Mouse (Mus musculus): ENCODE data around the gene Olfr893. TPM values are rescaled to one million over a fixed set of nuclear protein-coding genes. Genes with fewer than 3 reads are reported as not detected.
"Not testable (repeated sequence)": the region's sequence is repeated elsewhere in the genome, so short reads cannot be mapped to it uniquely, and the experiment has no call there.

The Olfr893 gene
- not detected for total RNA-seq (2021)
- long read RNA-seq, experiment 1, result 0 reads
- long read RNA-seq, experiment 2, result 0 reads

DNA sequence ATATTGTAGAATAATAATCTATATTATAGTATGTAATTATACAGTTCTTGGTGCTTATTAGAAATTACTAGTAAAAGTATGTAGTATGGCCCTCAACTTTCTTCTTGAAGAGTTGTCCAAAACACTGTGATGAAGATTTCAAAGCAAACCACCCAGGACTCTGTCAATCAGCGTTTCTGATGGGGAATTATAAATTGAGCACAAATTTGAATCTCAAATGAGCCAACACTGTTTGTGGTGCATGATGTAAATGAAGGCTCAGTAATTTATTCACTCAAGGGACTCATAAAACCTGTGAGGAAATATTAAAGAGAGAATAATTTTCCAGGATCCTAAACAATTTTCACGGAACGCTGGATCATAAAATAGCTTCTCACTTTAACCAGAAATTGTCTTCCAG lies at the start of gene Olfr893:
Olfr893 (plus strand) TSS at position 301 of the 400 bp plus-strand sequence.
- no peak for DNase-seq

GRCm38 (mm10) chr9:38168341-38168740 lies 39.8 kb upstream of the Olfr893 start:
- DNase-seq, result not testable (repeated sequence)

DNA sequence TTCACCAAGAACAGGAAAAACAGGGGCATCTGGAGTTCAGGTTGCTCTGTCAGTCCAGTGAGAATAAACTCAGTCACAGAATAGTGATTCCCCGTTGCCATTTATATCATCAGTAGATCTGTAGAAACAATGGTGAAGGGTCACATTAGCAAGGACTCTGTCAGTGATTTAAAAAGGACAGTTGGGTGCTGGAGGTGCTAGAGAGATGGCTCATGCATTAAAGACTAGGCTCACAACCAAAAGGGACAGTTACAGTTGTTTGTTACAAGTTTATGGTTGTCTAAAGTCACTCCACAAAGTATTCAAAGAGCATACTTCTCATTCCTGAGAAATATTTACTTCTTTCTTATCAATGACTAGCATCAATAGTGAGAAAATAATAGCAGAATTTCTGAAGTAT lies 27.4 kb upstream of the Olfr893 start, which contains the start of gene Olfr891:
Olfr891 (minus strand) TSS at position 101 of the 400 bp plus-strand sequence.
- no peak for DNase-seq

DNA sequence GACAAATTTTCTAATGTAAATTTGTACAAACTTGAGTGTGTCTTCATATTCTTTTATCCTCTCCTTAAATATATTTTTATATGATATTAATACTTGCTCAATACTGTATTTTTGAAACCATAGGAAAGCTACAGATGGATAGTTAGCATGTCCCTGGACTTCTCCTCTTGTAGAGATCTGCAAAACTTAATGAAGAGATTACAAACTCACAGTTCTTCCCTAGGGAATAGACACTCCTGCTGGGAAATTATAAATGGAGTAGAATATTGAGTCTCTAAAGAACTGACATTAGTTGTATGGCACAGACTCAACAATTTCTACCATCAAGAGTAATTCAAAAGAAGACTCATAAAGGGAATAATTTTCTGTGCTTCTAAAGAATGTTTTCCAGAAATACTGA lies 9.6 kb downstream of the Olfr893 start, which contains the start of gene Olfr894:
Olfr894 (plus strand) TSS at position 301 of the 400 bp plus-strand sequence.
- no peak for DNase-seq

- no peak for DNase-seq
Measured at GRCm38 (mm10) chr9:38252474-38252873, 44.3 kb downstream of the Olfr893 start, which contains the start of gene Olfr143. Gene Olfr143 (plus strand): TSS chr9:38252774.

Other genes starting within 250 kb of the Olfr893 start
- gene Olfr881, start 216.5 kb upstream of the Olfr893 start, total RNA-seq (2021), result not detected
- gene Olfr883, start 182.6 kb upstream of the Olfr893 start, total RNA-seq (2021), result not detected
- not detected for gene Olfr884, start 161.8 kb upstream of the Olfr893 start, total RNA-seq (2021)
- not detected for gene Olfr885, start 147.0 kb upstream of the Olfr893 start, total RNA-seq (2021)
- gene Olfr887, start 124.3 kb upstream of the Olfr893 start, total RNA-seq (2021), result not detected
- not detected for gene Olfr888, start 100.2 kb upstream of the Olfr893 start, total RNA-seq (2021)
- not detected for gene Olfr889, start 93.2 kb upstream of the Olfr893 start, total RNA-seq (2021)
- not detected for gene Olfr890, start 65.8 kb upstream of the Olfr893 start, total RNA-seq (2021)
- gene Olfr891, start 27.5 kb upstream of the Olfr893 start, total RNA-seq (2021), result not detected
- gene Olfr894, start 9.7 kb downstream of the Olfr893 start, total RNA-seq (2021), result not detected
- not detected for gene Olfr143, start 44.4 kb downstream of the Olfr893 start, total RNA-seq (2021)
- gene Olfr895, start 59.5 kb downstream of the Olfr893 start, total RNA-seq (2021), result not detected
- not detected for gene Olfr896-ps1, start 82.7 kb downstream of the Olfr893 start, total RNA-seq (2021)
- gene Olfr25, start 120.7 kb downstream of the Olfr893 start, total RNA-seq (2021), result not detected
- not detected for gene Olfr898, start 140.0 kb downstream of the Olfr893 start, total RNA-seq (2021)
- gene Olfr250, start 158.5 kb downstream of the Olfr893 start, total RNA-seq (2021), result not detected
- not detected for gene Olfr251, start 168.7 kb downstream of the Olfr893 start, total RNA-seq (2021)
- gene Olfr147, start 193.3 kb downstream of the Olfr893 start, total RNA-seq (2021), result not detected
- not detected for gene Olfr901, start 221.1 kb downstream of the Olfr893 start, total RNA-seq (2021)
- not detected for gene Olfr902, start 239.3 kb downstream of the Olfr893 start, total RNA-seq (2021)